In the genomic region with DNA sequence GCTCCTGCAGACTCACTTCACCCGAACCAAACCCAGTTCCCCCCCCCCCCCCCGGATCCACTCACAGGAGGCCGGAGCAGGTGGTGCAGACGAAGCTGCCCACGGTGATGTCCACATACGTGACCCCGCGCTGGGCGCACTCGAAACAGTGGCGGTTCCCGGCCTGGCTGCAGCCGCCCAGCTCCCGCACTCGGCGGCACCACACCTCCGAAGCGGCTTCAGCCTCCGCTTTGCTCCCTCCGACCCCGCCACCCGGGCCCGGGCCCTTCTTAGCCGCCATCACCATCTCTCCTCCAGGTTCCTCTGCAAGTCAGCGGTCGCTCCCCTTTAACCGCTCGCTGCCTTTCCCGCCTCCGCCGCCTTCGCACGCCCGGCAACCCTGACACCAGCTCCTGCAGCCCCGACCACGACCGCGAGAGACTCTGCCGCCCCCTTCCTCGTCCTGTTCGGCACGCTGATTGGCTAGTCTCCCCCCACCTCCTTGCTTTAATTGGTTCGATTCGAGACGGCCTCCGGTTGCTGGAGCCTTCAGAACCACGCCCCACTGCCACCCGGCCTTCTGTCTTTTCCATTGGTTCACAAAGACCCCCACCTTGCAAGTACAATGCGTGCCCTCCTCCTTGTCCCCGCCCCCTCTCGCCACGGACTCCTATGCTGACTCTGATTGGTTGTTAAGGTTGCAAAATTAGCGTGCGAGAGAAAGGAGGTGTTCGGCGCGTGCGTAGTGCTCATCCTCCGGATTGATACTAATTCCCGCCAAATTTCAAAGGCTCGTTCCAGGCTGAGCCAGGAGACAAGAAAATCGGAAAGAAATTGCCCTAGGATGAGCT, we compare ENCODE assay signal across 8 mouse cellular contexts. TPM values are rescaled to one million over a fixed set of nuclear protein-coding genes. Genes with fewer than 3 reads are reported as not detected.
A peak's percentile ranks its signal among the peaks of the same experiment; 100 is the strongest.
DNase-seq lines count a peak whose midpoint lies in the region; ATAC-seq lines count a peak whose summit lies in the region.

A gene (minus strand): TSS at position 433 of the 830 bp plus-strand sequence.

- intact Hi-C loops in gastrocnemius, postnatal 14 days (cut with DNase I; ENCODE audit: low total_unique reads): no loop called here
- intact Hi-C loops in left cerebral cortex, postnatal 10 days (cut with DNase I): loop anchor here (5.0 kb wide), 1 partner anchor 53 kb away; no protein-coding TSS in a partner anchor

- ATAC-seq in inflammation-experienced regulatory T-cells, adult 6 months: peak; percentile 98
- ATAC-seq in megakaryocyte-erythroid progenitor cell, adult 5-6 weeks (replicated peaks; ENCODE audit: low FRiP score, low TSS enrichment, poor library complexity, severe bottlenecking): peak; percentile 91

- peak; percentile 99 to 100 for DNase-seq in adrenal gland, adult (ENCODE audit: inconsistent age in 2 of 2, low spot score in 1 of 2)
- DNase-seq in embryo, embryonic 10.5 days (ENCODE audit: low spot score): peak; percentile 100
- peak; percentile 98 for DNase-seq in gastrocnemius, postnatal 14 days
- DNase-seq in left cerebral cortex, postnatal 10 days (ENCODE audit: extremely low spot score in 1 of 2, low spot score in 2 of 2): peak; percentile 100
- DNase-seq in right cerebral cortex, postnatal 25 days: peak; percentile 98
- peak; percentile 98 to 99 for DNase-seq in urinary bladder, postnatal 4 days (ENCODE audit: low spot score in 2 of 2)

RNA-seq across cellular contexts. Expression of the gene that starts here (rescaled TPM):
- total RNA-seq in gastrocnemius, postnatal 14 days (2021): 1 to 10 TPM; 4.9 to 5.8 TPM
- polyA plus RNA-seq in inflammation-experienced regulatory T-cells, adult 6 months (2017; shearing (Covaris generic)): 10 to 100 TPM; 16.1 to 21.7 (median 16.4) TPM
- 10 to 100 TPM; 33.3 to 36.5 TPM for total RNA-seq in left cerebral cortex, postnatal 10 days (2021)
- total RNA-seq in megakaryocyte-erythroid progenitor cell, adult 5-6 weeks (2014; fragmentation: Nextera tagmentation): 22.7 and 37.5 TPM in 2 replicates
- 17.0 TPM in 2 replicates for total RNA-seq in megakaryocyte-erythroid progenitor cell, adult 5-6 weeks (2017)

Comparison
In these comparisons a context has a peak if more than half of its experiments do, and no peak if none do; other contexts are left out.
1. Peak in every context shown above with its lines: DNase-seq and ATAC-seq.